Mouse (Mus musculus) kidney, postnatal 4 days (tissue): ENCODE measurements at regions not wholly inside any gene's neighbourhood (a gene's known extent, or its start where the extent isn't known, plus 50 kb on each side); places are given as distances from the start of the nearest gene placed in this dataset.

Experiments
- DNase-seq, 2 experiments: peaks; one replicate each; pipeline ENCODE4 v3.0.0; 2021; ENCODE audit warnings: mixed read lengths in 2 of 2

- DNase-seq = no peak
Observed at GRCm38 (mm10) chrX:60833456-60833855, 59.8 kb downstream of the Sox3 start.

DNA sequence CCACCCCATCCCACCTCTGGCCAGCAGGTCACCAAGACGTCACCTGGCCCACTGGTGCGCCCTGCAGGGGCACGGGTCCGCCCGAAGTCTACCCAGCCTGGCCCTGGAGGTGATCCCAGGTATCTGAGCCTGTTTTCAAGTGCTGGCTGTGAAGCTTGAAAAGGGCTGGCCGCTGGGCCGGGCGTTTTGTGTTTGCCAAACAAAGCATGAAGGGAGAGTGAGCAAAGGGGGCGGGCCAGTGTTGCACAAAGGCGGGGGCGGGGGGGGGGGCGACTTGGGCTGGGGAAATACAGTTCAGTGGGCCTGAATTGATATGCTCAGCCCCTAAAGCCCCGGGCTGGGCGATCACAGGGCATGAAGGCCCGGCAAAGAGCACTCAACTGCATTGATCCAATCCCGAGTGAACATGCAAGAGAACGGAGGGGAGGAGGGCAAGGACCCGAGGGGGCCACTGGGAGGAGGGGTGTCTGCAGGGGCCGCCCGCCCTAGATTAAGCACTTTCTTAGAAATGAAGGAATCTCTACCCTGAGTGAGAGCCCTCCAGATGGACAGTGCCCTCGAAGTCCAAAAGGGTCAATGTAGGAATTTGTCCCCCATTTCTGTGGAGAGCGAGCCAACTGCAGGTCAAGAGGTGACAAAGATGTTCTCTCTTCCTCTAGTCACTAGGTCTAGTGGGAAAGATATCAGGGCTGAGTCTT lies 61.8 kb downstream of the Sox3 start:
- DNase-seq = peak; percentile 1 to 16

- DNase-seq = peak in 1 of 2 experiments; percentile 2
Observed at GRCm38 (mm10) chrX:60825181-60826080, 67.8 kb downstream of the Sox3 start.

DNA sequence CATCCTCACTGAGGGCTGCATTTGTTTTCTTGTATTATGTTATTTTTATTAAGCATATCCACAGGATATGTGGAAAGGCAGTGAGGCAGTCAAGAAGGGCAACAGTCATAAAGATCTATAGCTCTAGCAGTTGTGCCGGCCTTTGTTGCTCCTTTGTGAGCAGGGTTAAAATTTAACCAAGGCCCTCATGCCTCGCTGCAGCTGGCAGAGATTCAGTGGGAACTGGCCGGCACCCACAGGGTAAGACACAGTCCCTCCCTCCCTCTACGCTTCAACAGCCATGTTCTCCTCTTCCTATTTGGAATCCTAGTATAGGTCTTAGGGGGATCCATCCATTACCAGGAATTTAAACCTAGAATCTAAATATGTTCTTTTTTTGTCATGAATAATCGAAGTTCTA lies 94.7 kb downstream of the Sox3 start:
- DNase-seq = peak; percentile 43 to 64

- DNase-seq = no peak
Observed at GRCm38 (mm10) chrX:60780766-60781165, 112.5 kb downstream of the Sox3 start.

- DNase-seq = peak; percentile 22 to 41
Observed at GRCm38 (mm10) chrX:60780161-60780560, 113.1 kb downstream of the Sox3 start.

- DNase-seq = no peak
Observed at GRCm38 (mm10) chrX:60773645-60774044, 119.6 kb downstream of the Sox3 start.

- no peak for DNase-seq
Observed at GRCm38 (mm10) chrX:60772439-60772838, 120.8 kb downstream of the Sox3 start.

GRCm38 (mm10) chrX:60750456-60750855 lies 142.8 kb downstream of the Sox3 start:
- no peak for DNase-seq

- DNase-seq = no peak
Observed at GRCm38 (mm10) chrX:60743971-60744370, 149.3 kb downstream of the Sox3 start.

GRCm38 (mm10) chrX:60743020-60743707 lies 150.1 kb downstream of the Sox3 start:
- no peak for DNase-seq

GRCm38 (mm10) chrX:60719428-60720151 lies 127.1 kb upstream of the Atp11c start:
- no peak for DNase-seq

DNA sequence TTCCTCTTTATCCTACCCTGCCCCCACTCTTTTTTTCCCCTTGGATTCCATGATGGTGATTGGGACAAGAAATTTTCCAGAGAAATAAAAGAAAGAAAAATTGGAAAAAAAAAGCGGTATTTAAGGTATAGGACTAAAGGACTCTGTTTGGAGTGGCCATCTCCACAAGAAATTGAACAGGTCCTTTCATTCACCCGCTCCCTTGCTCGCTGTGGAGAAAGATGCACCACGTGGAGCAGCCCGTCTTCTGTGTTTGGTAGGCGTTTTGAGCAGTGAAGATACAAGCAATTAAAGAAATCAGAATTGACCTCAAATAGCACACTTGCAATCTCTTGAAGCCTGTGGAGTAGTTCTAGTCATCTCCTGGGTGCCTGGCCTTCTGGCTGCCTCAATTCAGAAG lies 126.3 kb upstream of the Atp11c start:
- DNase-seq = no peak

DNA sequence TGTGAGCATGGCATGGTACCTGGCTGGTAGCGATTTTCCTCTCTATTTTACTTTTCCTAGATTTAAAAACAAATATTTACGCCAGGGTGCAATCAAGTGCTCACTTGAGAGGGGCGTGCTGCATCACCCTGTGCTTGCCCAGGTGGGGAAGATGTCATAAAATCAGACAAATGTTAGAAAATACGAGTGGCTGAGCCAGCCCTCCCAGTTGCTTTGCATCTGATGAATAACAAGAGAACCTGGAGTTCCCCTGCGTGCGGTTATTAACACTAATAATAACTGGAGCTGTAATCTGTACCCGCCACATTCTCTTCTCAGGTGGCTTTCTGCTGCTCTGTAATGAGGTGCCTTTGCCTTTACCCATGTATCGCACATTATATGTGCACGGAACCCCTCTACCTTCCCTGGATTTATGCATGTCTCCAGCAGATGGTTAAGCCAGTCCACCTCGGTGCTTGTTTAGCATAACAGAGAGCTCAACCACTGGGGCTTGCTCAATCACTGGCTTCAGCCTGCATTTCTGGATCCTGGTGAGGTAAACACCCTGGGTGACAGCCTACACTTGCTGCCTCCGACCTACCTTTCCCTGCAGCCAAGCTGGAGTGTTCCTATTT lies 125.8 kb upstream of the Atp11c start:
- no peak for DNase-seq

DNA sequence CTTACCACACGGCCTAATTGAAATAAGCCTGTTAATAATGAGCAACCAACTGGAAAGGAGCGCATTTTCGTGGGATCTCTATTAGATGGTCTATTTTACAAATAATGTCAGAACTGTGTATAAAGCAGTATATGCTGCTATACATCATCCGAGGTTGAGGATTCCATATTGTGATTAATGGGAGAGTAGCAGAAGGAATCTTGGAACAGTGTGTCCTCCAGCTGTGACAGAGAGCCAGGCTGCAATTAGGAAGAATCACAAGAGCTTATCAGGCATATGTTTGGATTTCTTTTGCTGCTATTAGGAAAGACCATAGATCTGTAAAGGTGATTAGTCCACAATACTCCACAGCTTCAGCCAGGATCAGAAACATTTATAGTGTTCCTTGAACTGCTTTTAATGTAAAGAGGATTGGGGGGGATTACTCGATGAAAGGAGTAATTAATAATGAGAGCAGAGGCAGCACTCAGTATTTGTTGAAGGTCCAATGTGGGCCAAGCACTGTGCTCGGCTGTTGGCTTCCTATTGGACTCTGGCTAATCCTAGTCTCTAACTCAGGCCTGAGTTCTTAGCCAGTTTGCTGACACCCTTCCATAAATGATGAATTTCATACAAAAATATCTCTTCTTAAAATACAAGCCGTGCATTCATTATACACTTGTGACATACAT lies 88.7 kb upstream of the Atp11c start:
- no peak for DNase-seq

DNA sequence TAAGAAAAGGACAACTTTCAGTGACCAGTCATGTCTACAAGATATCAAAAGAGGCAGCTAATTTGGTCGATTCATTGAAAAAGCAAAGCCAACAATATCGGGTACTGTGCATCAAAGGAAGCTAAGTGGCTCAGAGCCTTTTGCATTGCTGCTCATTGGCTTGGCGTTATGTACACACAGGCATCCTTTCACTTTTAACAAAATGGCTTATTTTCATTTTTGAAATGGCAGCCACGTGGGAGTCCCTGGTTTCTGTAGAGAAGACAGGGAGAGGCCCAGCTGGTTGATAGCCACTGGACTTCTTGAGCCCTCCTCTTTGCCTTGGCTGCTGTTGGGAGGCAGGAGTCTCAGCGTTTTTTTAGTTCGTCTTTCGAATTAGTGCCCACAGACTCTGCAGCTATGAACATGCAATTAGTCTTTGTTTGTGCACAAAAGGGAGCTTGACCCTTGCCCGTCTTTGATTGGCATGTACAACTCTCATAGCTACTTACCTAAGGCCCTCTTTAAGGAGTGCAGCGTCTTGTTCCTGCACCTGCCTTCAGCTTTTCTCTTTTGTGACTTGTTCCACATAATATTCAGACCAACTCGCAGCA lies 52.3 kb upstream of the Atp11c start:
- DNase-seq = no peak
